Mouse (Mus musculus) heart, postnatal 4 days (tissue): ENCODE results near the gene Efemp2. TPM values are rescaled to one million over a fixed set of nuclear protein-coding genes. Genes with fewer than 3 reads are reported as not detected.

Experiments
- DNase-seq: peaks from one replicate; pipeline ENCODE4 v3.0.0; 2021
- total RNA-seq, 2 experiments: library from RNA; stranded (reverse); gene quantifications; 2 replicates each; pipeline ENCODE4 v1.2.3; 2021

Efemp2 gene
- total RNA-seq, 2 experiments from 2014 or later = 36.7 to 37.8 TPM

DNA sequence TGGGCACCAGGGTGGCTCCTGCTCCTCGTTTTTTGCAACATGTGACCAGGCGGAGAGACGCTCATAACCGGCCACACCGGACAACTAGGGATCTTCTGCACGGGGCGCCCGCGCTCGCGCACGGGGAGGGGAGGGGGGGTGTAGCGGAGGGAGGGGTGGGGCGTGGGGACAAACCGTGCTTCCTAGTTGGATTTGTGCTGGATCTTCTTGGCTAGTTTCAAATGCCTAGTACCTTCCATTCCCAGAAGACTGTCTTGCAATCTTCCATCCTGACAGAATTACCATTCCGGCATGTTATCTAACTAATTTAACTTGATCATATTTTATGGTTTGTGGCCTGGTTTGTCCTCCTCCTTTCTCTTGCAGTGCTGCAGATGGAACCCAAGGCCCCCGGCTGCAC is 29.9 kb downstream of the Efemp2 start, which contains the start of gene 1700020D05Rik:
1700020D05Rik (minus strand) TSS at position 101 of the 400 bp plus-strand sequence.
- DNase-seq = no peak

DNA sequence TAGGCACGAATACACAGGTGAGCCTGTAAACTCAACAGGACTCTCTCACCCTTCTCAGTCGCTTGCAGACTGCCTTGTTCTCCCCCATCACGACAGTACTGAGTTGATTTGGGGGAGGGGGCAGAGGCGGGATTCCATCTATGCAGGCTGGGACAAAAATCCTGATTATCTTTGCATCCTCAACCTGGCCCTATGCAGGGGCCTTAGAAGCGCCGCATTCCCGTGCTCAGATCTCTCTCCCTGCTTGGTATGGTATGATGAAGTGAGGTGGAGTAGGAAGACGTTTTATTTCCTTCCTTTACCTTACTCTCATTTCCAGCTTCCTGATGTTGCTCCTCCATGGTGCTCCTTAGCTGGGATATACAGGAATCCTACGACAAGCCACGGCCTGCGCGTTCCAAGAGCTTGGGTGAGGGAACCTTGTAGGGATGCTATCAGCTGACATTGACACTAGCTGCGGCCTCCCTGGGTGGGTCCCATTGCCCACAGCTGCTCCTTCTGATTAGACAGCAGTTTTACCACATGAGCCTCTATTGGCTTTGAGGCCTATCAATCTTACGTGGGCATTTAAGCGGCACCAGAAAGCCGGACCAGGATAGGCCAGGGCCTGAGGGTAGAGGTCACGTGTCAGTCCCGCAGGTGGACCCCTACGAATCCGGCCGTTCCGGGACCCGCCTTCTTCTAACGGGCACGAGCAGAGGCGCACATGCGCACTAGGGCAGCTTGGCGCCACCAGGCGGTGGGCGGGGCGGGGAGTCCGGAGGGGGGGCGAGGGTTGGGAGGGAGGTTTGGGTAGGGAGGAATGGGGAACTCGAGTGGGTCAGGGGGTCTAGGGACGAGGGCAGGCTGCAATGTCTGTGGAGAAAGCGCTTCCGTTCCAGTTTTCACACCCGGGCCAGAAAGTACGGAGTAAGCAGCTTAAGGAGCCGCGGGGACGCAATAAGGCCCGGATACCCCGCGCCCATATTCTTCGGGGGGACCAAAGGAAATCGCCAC is 36.6 kb downstream of the Efemp2 start, which contains the start of gene Snx32:
Snx32 (minus strand) TSS at position 508 of the 996 bp plus-strand sequence.
- peak; percentile 97 for DNase-seq

DNA sequence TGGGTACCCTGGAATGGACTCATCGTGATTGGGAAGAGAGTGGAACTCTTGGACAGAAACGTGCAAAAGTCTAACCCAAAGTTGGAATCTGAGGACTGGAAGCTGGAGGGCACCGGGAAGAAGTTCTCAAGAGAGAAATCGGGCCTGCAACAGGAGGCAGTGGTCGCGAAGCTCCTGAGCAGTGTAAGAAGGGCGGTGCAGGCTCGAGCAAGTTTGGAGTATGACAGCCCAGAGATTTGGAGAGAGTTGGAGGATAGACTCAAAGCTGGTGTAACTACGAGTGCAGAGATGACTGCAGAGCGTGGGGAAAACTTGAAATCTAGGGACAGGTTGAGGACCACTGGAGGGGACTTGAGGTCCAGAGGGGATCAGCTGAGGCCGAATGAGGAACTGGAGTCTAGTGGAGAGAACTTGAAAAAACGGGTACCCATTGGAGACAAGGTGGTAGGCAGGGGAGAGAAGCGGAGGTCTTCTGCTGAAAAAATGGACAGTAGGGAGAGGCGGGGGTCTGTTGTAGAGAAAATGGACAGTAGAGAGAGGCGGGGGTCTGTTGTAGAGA is 37.4 kb downstream of the Efemp2 start:
- DNase-seq = no peak

DNA sequence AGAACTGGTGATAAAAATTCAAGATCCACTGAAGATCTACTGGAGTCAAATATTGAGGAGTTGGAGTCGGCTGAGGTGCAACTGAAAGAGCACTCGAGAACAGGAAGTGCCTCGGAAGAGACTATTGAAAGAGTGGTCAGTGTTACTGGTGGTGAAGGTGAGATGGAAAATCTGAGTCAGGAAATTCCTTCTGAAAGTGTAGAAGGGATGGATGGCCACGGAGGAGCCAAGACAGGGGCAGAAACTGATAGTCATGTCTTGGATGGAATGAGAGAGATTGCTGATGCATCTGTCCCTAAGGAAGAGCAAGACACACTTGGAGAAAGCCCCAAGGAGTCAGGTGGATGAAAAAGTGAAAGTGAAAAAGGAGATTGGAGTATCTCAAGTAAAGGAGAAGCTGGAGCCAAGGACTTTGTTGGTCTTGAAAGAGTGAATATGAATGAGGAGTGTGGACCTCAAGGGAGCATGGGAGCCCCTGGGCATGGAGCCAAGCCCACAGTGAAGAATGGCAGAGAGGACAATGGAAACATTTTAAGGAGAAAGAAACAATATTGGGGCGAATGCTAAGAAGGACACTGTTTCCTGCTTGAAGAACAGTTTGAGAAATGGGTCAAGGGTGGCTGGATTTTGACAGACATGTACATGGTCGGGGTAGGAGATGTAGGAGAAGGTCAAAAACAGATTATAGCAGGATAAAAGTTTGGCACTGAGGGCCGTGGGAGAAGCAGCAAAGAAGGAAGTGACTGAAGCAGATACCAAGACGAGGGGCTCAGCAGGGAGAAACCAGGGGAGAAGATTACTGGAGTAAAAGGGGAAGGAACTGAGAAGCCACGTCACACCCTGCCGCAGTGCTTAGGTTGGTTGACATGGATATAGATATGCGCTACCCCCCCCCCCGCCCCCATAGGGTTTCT is 38.6 kb downstream of the Efemp2 start:
- no peak for DNase-seq

DNA sequence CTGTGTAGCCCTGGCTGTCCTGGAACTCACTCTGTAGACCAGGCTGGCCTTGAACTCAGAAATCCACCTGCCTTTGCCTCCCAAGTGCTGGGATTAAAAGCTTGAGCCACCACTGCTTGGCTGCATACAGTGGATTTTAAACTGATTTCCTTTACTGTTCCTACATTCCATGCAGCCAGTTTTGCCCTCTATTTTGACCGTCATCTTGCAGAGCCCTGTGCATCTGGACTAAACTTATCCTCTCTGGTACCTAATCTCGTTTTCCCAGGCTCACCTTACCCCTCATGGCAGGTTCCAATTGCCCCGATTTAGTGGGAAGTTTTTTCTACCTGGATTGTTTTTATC is 39.2 kb downstream of the Efemp2 start:
- no peak for DNase-seq

DNA sequence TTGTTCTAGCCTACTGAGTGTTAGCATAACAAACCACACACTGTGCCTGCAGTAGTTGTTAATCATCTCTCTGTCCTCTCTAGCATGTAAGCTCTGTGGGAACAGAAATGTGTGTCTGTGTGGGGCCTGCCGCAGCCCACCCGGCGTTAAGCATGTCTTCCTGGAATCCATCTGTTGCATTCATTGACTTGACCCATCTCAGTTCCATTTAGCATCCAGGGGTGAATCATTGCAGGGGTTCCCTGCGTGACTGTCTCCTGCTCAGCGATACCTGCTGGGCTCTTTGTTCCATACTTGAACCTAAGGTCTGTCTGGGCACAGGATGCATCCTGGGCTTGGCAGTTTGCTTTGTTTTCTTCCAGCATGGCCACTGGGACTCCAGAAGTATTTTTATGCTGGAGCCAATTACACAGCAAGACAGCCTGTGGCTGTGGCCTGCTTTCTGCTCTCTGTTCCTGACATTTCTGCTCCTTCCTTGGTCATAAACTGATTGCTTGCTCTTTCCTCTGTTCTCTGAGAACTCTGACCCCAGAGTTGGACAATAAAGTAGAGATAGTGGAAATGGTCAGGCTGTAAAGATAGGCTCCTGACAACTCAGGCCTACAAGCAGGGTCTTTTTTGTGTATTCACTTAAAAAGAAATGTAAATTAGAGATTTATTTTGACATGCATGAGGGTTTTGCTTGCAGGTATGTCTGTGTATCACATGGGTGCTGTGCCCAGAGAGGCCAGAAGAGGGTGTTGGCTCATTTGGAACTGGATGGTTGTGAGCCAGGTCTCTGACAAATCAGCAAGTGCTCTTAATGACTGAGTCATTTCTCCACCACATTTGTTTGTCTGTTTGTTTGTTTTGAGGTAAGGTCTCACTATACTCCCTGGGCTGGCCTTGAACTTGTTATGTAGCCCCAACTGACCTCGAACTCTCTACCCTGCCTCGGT is 42.4 kb downstream of the Efemp2 start:
- DNase-seq = no peak

DNA sequence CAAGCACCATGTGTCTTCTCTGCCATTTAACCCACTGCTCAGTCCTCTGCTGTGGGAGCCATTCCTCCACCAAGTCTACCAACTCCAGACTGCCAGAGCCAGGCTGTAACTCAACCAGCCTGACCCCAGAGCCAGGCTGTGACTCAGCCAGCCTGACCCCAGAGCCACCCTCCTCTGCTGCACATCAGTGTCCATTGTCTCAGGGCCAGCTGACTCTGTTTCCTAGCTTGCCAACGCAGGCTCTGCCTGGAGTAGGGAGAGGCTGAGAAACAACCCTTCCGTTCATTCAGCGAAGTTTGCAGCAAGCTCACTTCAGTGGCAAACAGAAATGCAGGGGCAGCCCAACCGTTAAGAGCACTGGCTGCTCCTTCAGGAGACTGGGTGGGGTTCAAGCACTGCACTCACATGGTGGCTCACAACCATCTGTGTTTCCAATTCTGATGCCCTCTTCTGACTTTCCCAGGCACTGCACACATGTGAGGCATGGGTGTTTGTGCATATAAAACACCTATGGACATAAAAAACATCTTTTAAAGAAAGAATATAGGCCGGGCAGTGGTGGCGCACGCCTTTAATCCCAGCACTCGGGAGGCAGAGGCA is 43.3 kb downstream of the Efemp2 start:
- no peak for DNase-seq

DNA sequence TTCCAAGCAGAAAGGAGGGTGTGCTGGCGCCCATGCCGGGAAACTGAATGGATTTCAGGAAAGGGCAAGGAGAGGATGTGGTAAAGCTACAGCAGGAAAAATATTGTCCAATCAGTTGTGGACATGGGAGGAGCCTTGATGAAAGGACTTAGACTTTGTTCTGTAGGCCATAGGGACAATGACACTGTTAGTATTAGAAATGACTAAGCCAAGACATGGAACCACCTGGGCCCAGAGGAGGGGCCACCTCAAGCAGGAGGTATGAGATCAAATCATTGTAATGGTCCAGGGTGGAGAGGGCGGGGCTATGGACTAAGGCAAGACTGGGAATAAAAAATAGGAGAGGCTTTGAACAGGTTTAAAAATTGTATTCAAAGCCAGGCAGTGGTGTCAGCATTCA is 45.0 kb downstream of the Efemp2 start:
- no peak for DNase-seq

DNA sequence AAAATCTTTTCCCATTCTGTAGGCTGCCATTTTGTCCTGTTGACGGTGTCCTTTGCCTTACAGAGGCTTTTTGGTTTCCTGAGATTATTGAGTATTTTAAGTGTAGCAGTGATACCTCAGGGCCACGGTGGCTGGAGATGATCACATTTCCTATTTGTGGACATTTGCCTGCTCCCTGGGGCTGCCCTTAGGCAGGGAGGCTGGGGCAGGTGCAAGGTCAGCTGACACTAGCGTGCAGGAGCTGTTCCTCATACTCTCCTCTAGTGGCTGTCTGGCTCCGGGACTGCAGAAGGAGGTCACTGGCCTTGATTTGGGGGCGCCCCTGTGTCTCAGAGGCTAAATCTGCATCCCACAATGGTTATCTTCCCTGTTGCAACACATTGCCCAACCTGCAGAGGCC is 51.5 kb downstream of the Efemp2 start:
- DNase-seq = no peak

DNA sequence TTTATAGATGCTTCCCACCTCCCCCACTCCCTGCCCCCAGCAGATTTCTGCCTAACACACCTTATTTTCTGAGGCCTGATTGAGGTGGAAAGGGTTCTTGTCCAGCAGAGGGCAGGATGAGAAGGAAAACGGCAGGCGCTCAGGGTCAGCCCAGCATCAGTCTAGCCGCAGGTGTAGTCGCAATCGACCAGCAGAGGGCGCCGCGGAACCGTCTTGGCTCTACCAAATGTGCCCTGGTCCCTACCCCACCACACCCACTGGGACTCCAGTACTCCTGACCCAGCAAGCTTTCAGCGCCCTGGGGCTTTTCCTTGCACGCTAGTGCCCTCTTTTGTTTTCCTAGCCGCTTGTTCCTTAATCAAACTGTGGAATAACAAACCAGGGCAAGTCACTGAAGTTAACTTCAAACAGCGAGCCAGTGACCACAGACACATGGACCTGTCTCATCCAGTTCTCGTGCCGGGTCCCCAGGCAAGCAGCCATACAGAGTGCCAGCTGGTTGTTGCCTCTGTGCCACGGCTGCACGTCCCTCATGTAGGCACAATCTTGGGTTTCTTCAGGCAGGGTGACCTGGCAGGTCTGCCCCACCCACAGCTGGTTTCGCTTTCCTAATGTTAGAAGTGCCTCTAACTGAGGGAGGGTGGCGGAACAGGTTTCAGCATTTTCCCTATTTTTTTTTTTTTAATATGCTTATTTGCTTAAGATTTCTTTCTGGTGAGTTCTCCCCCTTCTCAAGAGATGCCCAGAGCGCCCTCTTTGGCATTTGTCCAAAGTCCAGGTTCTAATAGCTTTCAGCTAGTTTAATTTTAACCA is 55.8 kb downstream of the Efemp2 start:
- DNase-seq = peak; percentile 99

DNA sequence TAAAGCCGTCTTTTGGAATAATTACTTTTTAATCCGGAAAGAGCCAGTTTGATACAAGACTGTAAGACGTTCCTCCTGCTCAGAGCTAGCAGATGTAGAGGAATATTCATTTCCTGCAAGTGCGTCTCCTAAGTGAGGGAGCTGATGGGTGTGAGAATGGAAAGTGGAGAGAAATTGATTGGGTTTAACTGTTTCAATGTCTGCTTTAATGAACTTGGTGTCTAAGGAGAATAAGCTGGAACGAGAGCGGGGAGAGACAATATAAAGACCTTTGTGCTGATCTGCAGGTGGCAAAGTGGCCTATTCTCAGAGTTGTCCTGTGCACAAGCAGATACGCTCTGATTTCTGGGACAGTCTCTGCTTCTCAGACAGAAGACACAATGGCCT is 56.4 kb downstream of the Efemp2 start:
- no peak for DNase-seq

Other genes with a start within 250 kb of the Efemp2 start
- 10 to 100 TPM; 27.6 to 28.7 TPM for gene Pacs1, start 200.8 kb upstream of the Efemp2 start, total RNA-seq
- 100 to 1,000 TPM; 136 to 139 TPM for gene Sf3b2, start 178.5 kb upstream of the Efemp2 start, total RNA-seq
- gene Gal3st3, start 175.6 kb upstream of the Efemp2 start, total RNA-seq = 1 to 10 TPM; 7.4 to 9.3 TPM
- not detected for gene Catsper1, start 138.2 kb upstream of the Efemp2 start, total RNA-seq
- gene Cst6, start 124.4 kb upstream of the Efemp2 start, total RNA-seq = 1 to 10 TPM in 1 of 2 experiments, under 1 TPM in 1; 0.81 to 3.0 TPM
- 10 to 100 TPM; 35.0 to 37.3 TPM for gene Eif1ad, start 107.2 kb upstream of the Efemp2 start, total RNA-seq
- 100 to 1,000 TPM; 234 to 244 TPM for gene Banf1, start 106.8 kb upstream of the Efemp2 start, total RNA-seq
- gene Sart1, start 85.3 kb upstream of the Efemp2 start, total RNA-seq = 10 to 100 TPM; 52.6 to 54.1 TPM
- gene Tsga10ip, start 71.4 kb upstream of the Efemp2 start, total RNA-seq = under 1 TPM; 0.45 to 0.48 TPM
- 100 to 1,000 TPM; 231 to 246 TPM for gene Drap1, start 49.0 kb upstream of the Efemp2 start, total RNA-seq
- 10 to 100 TPM; 35.2 to 35.3 TPM for gene AI837181, start 48.8 kb upstream of the Efemp2 start, total RNA-seq
- gene Fosl1, start 26.4 kb upstream of the Efemp2 start, total RNA-seq = not detected
- gene Ccdc85b, start 16.1 kb upstream of the Efemp2 start, total RNA-seq = 10 to 100 TPM; 13.5 to 13.9 TPM
- 100 to 1,000 TPM; 106 to 118 TPM for gene Fibp, start 13.3 kb upstream of the Efemp2 start, total RNA-seq
- under 1 TPM; 0.24 to 0.50 TPM for gene Ctsw, start 5.4 kb upstream of the Efemp2 start, total RNA-seq
- gene Mus81, start 14.4 kb downstream of the Efemp2 start, total RNA-seq = 10 to 100 TPM; 27.9 to 32.9 TPM
- gene Cfl1, start 16.5 kb downstream of the Efemp2 start, total RNA-seq = 100 to 1,000 TPM; 719 to 727 TPM
- gene 1700020D05Rik, start 29.8 kb downstream of the Efemp2 start, total RNA-seq = 1 to 10 TPM; 1.5 to 2.1 TPM
- gene Snx32, start 36.6 kb downstream of the Efemp2 start, total RNA-seq = 1 to 10 TPM; 7.8 to 7.9 TPM
- not detected for gene Ovol1, start 86.7 kb downstream of the Efemp2 start, total RNA-seq
- gene Ap5b1, start 94.1 kb downstream of the Efemp2 start, total RNA-seq = 1 to 10 TPM; 3.8 to 4.6 TPM
- gene Rnaseh2c, start 127.9 kb downstream of the Efemp2 start, total RNA-seq = 10 to 100 TPM; 92.4 to 94.5 TPM
- gene Kat5, start 136.3 kb downstream of the Efemp2 start, total RNA-seq = 10 to 100 TPM; 38.3 to 49.2 TPM
- gene Rela, start 163.5 kb downstream of the Efemp2 start, total RNA-seq = 10 to 100 TPM; 33.0 to 38.6 TPM
- 10 to 100 TPM; 40.2 to 42.2 TPM for gene Sipa1, start 189.8 kb downstream of the Efemp2 start, total RNA-seq
- gene Map3k11, start 214.8 kb downstream of the Efemp2 start, total RNA-seq = 10 to 100 TPM; 39.8 to 40.0 TPM
- 10 to 100 TPM; 42.5 to 42.7 TPM for gene Pcnx3, start 215.0 kb downstream of the Efemp2 start, total RNA-seq
- not detected for gene Kcnk7, start 230.4 kb downstream of the Efemp2 start, total RNA-seq